Mouse (Mus musculus): Measurements from ENCODE around the gene Dio3.

DNA sequence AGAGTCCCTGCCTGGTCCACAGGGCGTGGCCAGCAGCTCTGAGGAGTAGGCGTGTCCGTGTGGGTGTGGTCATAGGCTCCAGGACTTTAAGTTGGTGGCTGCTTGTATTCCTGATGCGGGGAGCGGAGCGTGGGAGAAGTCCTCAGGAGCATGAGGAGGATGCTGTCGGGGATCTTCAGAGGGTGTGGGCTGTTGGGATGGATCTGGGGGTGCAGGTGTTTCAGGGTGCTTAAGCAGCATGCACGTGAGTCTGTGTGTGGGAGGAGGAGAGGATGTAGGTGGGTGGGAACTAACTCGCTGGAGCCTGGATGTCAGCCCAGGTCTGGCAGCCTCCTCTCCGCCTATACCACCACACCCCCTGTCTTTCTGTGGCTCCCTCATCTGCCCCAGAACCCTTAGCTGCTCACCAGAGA is 26.7 kb upstream of the Dio3 start:
- TF ChIP-seq EP300 (IDR thresholded peaks at IDR 0.05; ENCODE audit: insufficient read depth, low read depth, low read length): no peak
- no peak for TF ChIP-seq CTCF (IDR thresholded peaks at IDR 0.05; ENCODE audit: low read depth, low read length)
- TF ChIP-seq POLR2A (IDR thresholded peaks at IDR 0.05; ENCODE audit: insufficient read depth, low read length): no peak

Data from ES-Bruce4 (cell line).